9 mouse cellular contexts compared by ENCODE assay signal in genomic region chr1:84406891-84407290, GRCm38 (mm10). TPM values are rescaled to one million over a fixed set of nuclear protein-coding genes. Genes with fewer than 3 reads are reported as not detected.
A peak's percentile ranks its signal among the peaks of the same experiment; 100 is the strongest.
DNase-seq lines count a peak whose midpoint lies in the region; ATAC-seq and TF ChIP-seq lines count a peak whose summit lies in the region.
"Had no signal": no experiment of that assay in that cellular context is flagged by ENCODE, and none has a peak within 500 bp of the region (broad histone marks: within the 10 kb centered on the region; RNA-seq: fewer than 3 reads in every experiment).

No protein-coding gene starts in this region.

- no peaks in the 10 kb centered on the region for H3K36me3 ChIP-seq in heart, embryonic 10.5 days
- H3K36me3 ChIP-seq in myocyte (ENCODE audit: control insufficient read depth, insufficient read depth), result no peaks in the 10 kb centered on the region

- no peak overlapping the region for H3ac ChIP-seq in myocyte (ENCODE audit: control insufficient read depth, insufficient read length)

- peak; percentile 34 for TF ChIP-seq POLR2A in myocyte (IDR thresholded peaks at IDR 0.05; ENCODE audit: insufficient read length, low read depth)

- no peaks in the 10 kb centered on the region for H3K9me3 ChIP-seq in heart, embryonic 10.5 days
- H3K9me3 ChIP-seq: neural tube, embryonic 13.5 days had no signal

- 77% methylated on average over 4 of the region's 4 CpGs for WGBS in heart, embryonic 10.5 days

- no peak overlapping the region for H3K4me3 ChIP-seq in heart, embryonic 10.5 days
- H3K4me3 ChIP-seq in myocyte, result no peak overlapping the region
- H3K4me3 ChIP-seq: neural tube, embryonic 13.5 days had no signal

- peak; percentile 41 for ATAC-seq in inflammation-experienced regulatory T-cells, adult 6 months

- peaks cover 10% of the 10 kb centered on the region for H3K4me1 ChIP-seq in heart, embryonic 10.5 days
- H3K4me1 ChIP-seq: neural tube, embryonic 13.5 days had no signal

- peak overlapping the region; percentile 72 for H3K4me2 ChIP-seq in myocyte (ENCODE audit: low read depth)
- H3K4me2 ChIP-seq: neural tube, embryonic 13.5 days had no signal

- H3K27me3 ChIP-seq in heart, embryonic 10.5 days (ENCODE audit: insufficient read depth, poor library complexity, severe bottlenecking), result no peaks in the 10 kb centered on the region
- no peaks in the 10 kb centered on the region for H3K27me3 ChIP-seq in myocyte (ENCODE audit: control insufficient read depth, insufficient read depth, insufficient read length)
- H3K27me3 ChIP-seq: neural tube, embryonic 13.5 days had no signal

- H3K79me2 ChIP-seq in myocyte (ENCODE audit: control insufficient read depth, insufficient read depth), result no peaks in the 10 kb centered on the region

- no peak overlapping the region for H3K27ac ChIP-seq in heart, embryonic 10.5 days
- H3K27ac ChIP-seq: neural tube, embryonic 13.5 days had no signal

- peak; percentile 76 to 87 for DNase-seq in heart, adult 18-20 months
- no peak for DNase-seq in heart, embryonic 10.5 days (ENCODE audit: low spot score)
- DNase-seq in adrenal gland, postnatal 36 days, result peak; percentile 58 to 71
- DNase-seq in left cerebral cortex, adult 9 months (ENCODE audit: low spot score in 2 of 2), result no peak
- DNase-seq in right cerebral cortex, adult 2 months (ENCODE audit: low spot score in 2 of 2), result no peak
- DNase-seq in layer of hippocampus, postnatal 36 days, result no peak

TF ChIP-seq in myocyte, 11 proteins besides CTCF, POLR2A, EP300 and RAD21:
- peak; percentile 99 for TF ChIP-seq CEBPB (IDR thresholded peaks at IDR 0.05; ENCODE audit: insufficient read depth, poor library complexity, severe bottlenecking)
- no peak for TF ChIP-seq TCF12 (IDR thresholded peaks at IDR 0.05; ENCODE audit: insufficient read depth, poor library complexity, severe bottlenecking)

RNA-seq across cellular contexts. Expression of gene Pid1, which starts 42.9 kb away (rescaled TPM):
- 1 to 10 TPM; 7.4 to 8.8 TPM for total RNA-seq in heart, adult 18-20 months (2021)
- 2.4 and 9.7 TPM in 2 replicates for polyA plus RNA-seq in heart, embryonic 10.5 days (2016; fragmentation: Nextera tagmentation; extraction: Ambion mirVana)
- total RNA-seq in adrenal gland, postnatal 36 days (2021), result 10 to 100 TPM; 19.7 to 22.8 TPM
- under 1 TPM; 0.23 to 0.80 (median 0.40) TPM for polyA plus RNA-seq in inflammation-experienced regulatory T-cells, adult 6 months (2017; shearing (Covaris generic))
- 0.24 TPM for polyA plus RNA-seq in myocyte (2012; fragmentation: generic; extraction: Trizol)
- total RNA-seq in layer of hippocampus, postnatal 36 days (2021), result 10 to 100 TPM; 33.8 to 38.5 TPM

Comparison
In these comparisons a context has a peak if more than half of its experiments do, and no peak if none do; other contexts are left out.
1. DNase-seq: peak in heart, adult 18-20 months (2 of 2) and adrenal gland, postnatal 36 days (2 of 2); none in heart, embryonic 10.5 days (single experiment), left cerebral cortex, adult 9 months (0 of 2), right cerebral cortex, adult 2 months (0 of 2) and layer of hippocampus, postnatal 36 days (0 of 2).